Comparison of ENCODE assay signal across 8 mouse cellular contexts in the genomic region with DNA sequence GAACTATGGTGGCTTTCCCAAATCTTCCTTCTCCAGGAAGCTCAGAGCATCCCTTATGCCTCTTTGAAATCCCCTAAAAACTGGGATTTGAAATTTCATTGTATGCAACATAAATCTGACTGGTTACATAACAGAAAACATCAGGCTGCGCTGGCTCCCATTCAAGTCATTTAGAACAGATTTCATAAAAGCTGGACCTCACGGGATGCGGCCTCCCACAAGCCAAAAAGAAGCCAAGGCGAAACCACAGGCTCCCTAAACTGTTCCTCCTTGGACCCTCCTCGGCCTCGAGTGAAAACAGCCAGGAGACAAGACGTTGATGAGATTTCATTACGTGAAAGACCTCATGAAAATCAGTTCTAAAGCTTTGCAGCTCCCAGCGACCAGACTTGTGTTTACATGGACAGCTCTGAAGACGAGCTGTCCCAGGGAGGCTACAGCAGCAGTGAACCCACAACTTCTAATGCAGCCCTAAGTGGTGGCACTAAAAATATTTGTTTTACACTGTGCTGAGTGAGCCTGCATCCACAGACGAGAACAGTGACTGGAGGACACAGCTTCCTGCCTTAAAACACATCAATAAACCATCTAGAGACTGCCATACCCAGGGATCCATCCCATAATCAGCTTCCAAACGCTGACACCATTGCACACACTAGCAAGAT.
DNase-seq lines count a peak whose midpoint lies in the region; ATAC-seq and TF ChIP-seq lines count a peak whose summit lies in the region.
"Had no signal": no experiment of that assay in that cellular context is flagged by ENCODE, and none has a peak within 500 bp of the region (broad histone marks: within the 10 kb centered on the region; RNA-seq: fewer than 3 reads in every experiment).

No protein-coding gene starts in this region.

- no peaks in the 10 kb centered on the region for H3K36me3 ChIP-seq in kidney, embryonic 15.5 days
- no peaks in the 10 kb centered on the region for H3K36me3 ChIP-seq in forebrain, embryonic 13.5 days (ENCODE audit: poor library complexity, severe bottlenecking)
- H3K36me3 ChIP-seq: G1E had no signal

- H3K4me3 ChIP-seq in left cerebral cortex, adult 2 months: no peak overlapping the region
- no peak overlapping the region for H3K4me3 ChIP-seq in kidney, embryonic 15.5 days (replicated peaks)
- no peak overlapping the region for H3K4me3 ChIP-seq in forebrain, embryonic 13.5 days

- 59% methylated on average over 12 of the region's 12 CpGs for WGBS in kidney, embryonic 15.5 days
- WGBS in forebrain, embryonic 13.5 days: 89% methylated on average over 12 of the region's 12 CpGs

- no peak for DNase-seq in left cerebral cortex, adult 2 months (ENCODE audit: extremely low spot score in 1 of 2, low spot score in 2 of 2)
- no peak for DNase-seq in left cerebral cortex, adult 18-20 months (ENCODE audit: low spot score in 2 of 2)
- DNase-seq in gastrocnemius, postnatal 25 days: peak; percentile 23
- DNase-seq in ovary, postnatal 14 days (ENCODE audit: low spot score): peak; percentile 34
- no peak for DNase-seq in left cerebral cortex, adult 8-10 months (ENCODE audit: low spot score in 2 of 2)

- no peak for TF ChIP-seq CTCF in left cerebral cortex, adult 2 months (IDR thresholded peaks at IDR 0.05)

- no peak for ATAC-seq in kidney, embryonic 15.5 days (replicated peaks; ENCODE audit: low FRiP score)
- ATAC-seq in forebrain, embryonic 13.5 days: no peak

- no peaks in the 10 kb centered on the region for H3K9me3 ChIP-seq in kidney, embryonic 15.5 days (replicated peaks)
- no peaks in the 10 kb centered on the region for H3K9me3 ChIP-seq in forebrain, embryonic 13.5 days (replicated peaks)

- no peak overlapping the region for H3K4me2 ChIP-seq in kidney, embryonic 15.5 days
- H3K4me2 ChIP-seq in forebrain, embryonic 13.5 days: no peak overlapping the region

- intact Hi-C loops in left cerebral cortex, adult 2 months (cut with DNase I): loop anchor here (5.0 kb wide), 1 partner anchor 121 kb away; no protein-coding TSS in a partner anchor

- peak overlapping the region; percentile 64 for H3K27ac ChIP-seq in left cerebral cortex, adult 2 months
- peak overlapping the region; percentile 49; the same call in 1 of the 2 replicates for H3K27ac ChIP-seq in kidney, embryonic 15.5 days
- no peak overlapping the region for H3K27ac ChIP-seq in forebrain, embryonic 13.5 days

- no peak overlapping the region for H3K9ac ChIP-seq in kidney, embryonic 15.5 days
- H3K9ac ChIP-seq in forebrain, embryonic 13.5 days: no peak overlapping the region

- no peaks in the 10 kb centered on the region; the same call in 1 of the 2 replicates for H3K4me1 ChIP-seq in kidney, embryonic 15.5 days
- H3K4me1 ChIP-seq in forebrain, embryonic 13.5 days: peaks cover 8% of the 10 kb centered on the region; the same call in 1 of the 2 replicates

- no peaks in the 10 kb centered on the region for H3K27me3 ChIP-seq in kidney, embryonic 15.5 days
- no peaks in the 10 kb centered on the region for H3K27me3 ChIP-seq in forebrain, embryonic 13.5 days

Comparison
In these comparisons a context has a peak if more than half of its experiments do, and no peak if none do; other contexts are left out.
1. DNase-seq: peak in gastrocnemius, postnatal 25 days (single experiment) and ovary, postnatal 14 days (single experiment); none in left cerebral cortex, adult 2 months (0 of 2), left cerebral cortex, adult 18-20 months (0 of 2) and left cerebral cortex, adult 8-10 months (0 of 2).